Mouse (Mus musculus): ENCODE results near the gene Atf7ip. TPM values are rescaled to one million over a fixed set of nuclear protein-coding genes. Genes with fewer than 3 reads are reported as not detected.
"Not testable (repeated sequence)": the region's sequence is repeated elsewhere in the genome, so short reads cannot be mapped to it uniquely, and the experiment has no call there.

The Atf7ip gene
- 40.8 and 47.0 TPM in 2 replicates for polyA plus RNA-seq (2014; fragmentation: Nextera tagmentation; extraction: Ambion mirVana)

- not testable (repeated sequence) for H3K27me3 ChIP-seq (ENCODE audit: control insufficient read depth, insufficient read depth, low read length)
Measured at GRCm38 (mm10) chr6:136505867-136506266, at the start of gene Atf7ip. Gene Atf7ip, plus strand, starts transcription at chr6:136506167.

GRCm38 (mm10) chr6:136456302-136456701 is 49.7 kb upstream of the Atf7ip start:
- no peak overlapping the region for H3K4me3 ChIP-seq (ENCODE audit: control insufficient read depth in 1 of 2, insufficient read depth in 1 of 2, low read depth in 1 of 2, low read length in 2 of 2)
- H3K27ac ChIP-seq (replicated peaks in 1 of 2; ENCODE audit: control insufficient read depth in 1 of 2, insufficient read depth in 1 of 2, low read depth in 2 of 2, low read length in 2 of 2) = no peak overlapping the region

More at GRCm38 (mm10) chr6:136505867-136506266, at the start of gene Atf7ip:
- not testable (repeated sequence) for H3K4me3 ChIP-seq (ENCODE audit: control insufficient read depth in 1 of 2, insufficient read depth in 1 of 2, low read depth in 1 of 2, low read length in 2 of 2); H3K36me3 ChIP-seq (ENCODE audit: control insufficient read depth, insufficient read depth, low read length); H3K4me1 ChIP-seq (ENCODE audit: control insufficient read depth in 2 of 2, insufficient read depth in 2 of 2, low read length in 2 of 2); H3K9ac ChIP-seq (ENCODE audit: low read length); H3K27ac ChIP-seq (replicated peaks in 1 of 2; ENCODE audit: control insufficient read depth in 1 of 2, insufficient read depth in 1 of 2, low read depth in 2 of 2, low read length in 2 of 2); ATAC-seq (ENCODE audit: insufficient number of reproducible peaks, insufficient read depth, low FRiP score, low read depth); H3K4me2 ChIP-seq (ENCODE audit: low read length); H3K9me3 ChIP-seq (ENCODE audit: control insufficient read depth, low read length)
- 67% methylated on average over 1 of the region's 3 CpGs for WGBS

GRCm38 (mm10) chr6:136459156-136459555 is 46.8 kb upstream of the Atf7ip start:
- Histone ChIP-seq H3K27me3 (ENCODE audit: control insufficient read depth, insufficient read depth, low read length) (no peaks in the 10 kb centered on the region), H3K4me3 (ENCODE audit: control insufficient read depth in 1 of 2, insufficient read depth in 1 of 2, low read depth in 1 of 2, low read length in 2 of 2) (no peak overlapping the region), H3K4me2 (ENCODE audit: low read length) (no peak overlapping the region), H3K36me3 (ENCODE audit: control insufficient read depth, insufficient read depth, low read length) (no peaks in the 10 kb centered on the region), H3K9me3 (ENCODE audit: control insufficient read depth, low read length) (no peaks in the 10 kb centered on the region), H3K27ac (replicated peaks in 1 of 2; ENCODE audit: control insufficient read depth in 1 of 2, insufficient read depth in 1 of 2, low read depth in 2 of 2, low read length in 2 of 2) (no peak overlapping the region), H3K9ac (ENCODE audit: low read length) (no peak overlapping the region), H3K4me1 (ENCODE audit: control insufficient read depth in 2 of 2, insufficient read depth in 2 of 2, low read length in 2 of 2) (peaks cover 0 to under 1% of the 10 kb centered on the region in 2 experiments; a peak in 1 of 4 replicates)
- 77% methylated on average over 7 of the region's 7 CpGs for WGBS
- ATAC-seq (ENCODE audit: insufficient number of reproducible peaks, insufficient read depth, low FRiP score, low read depth) = no peak

More at GRCm38 (mm10) chr6:136456302-136456701, 49.7 kb upstream of the Atf7ip start:
- WGBS = 80% methylated on average over 1 of the region's 1 CpGs
- H3K4me1 ChIP-seq (ENCODE audit: control insufficient read depth in 2 of 2, insufficient read depth in 2 of 2, low read length in 2 of 2) = peaks cover 0 to 3% of the 10 kb centered on the region in 2 experiments; a peak in 1 of 4 replicates
- H3K9me3 ChIP-seq (ENCODE audit: control insufficient read depth, low read length) = no peaks in the 10 kb centered on the region
- no peak for ATAC-seq (ENCODE audit: insufficient number of reproducible peaks, insufficient read depth, low FRiP score, low read depth)
- H3K27me3 ChIP-seq (ENCODE audit: control insufficient read depth, insufficient read depth, low read length) = no peaks in the 10 kb centered on the region
- no peak overlapping the region for H3K9ac ChIP-seq (ENCODE audit: low read length)
- no peaks in the 10 kb centered on the region for H3K36me3 ChIP-seq (ENCODE audit: control insufficient read depth, insufficient read depth, low read length)
- no peak overlapping the region for H3K4me2 ChIP-seq (ENCODE audit: low read length)

- peak overlapping the region in 1 of 2 experiments; percentile 8; a peak in 2 of 4 replicates for H3K27ac ChIP-seq (replicated peaks in 1 of 2; ENCODE audit: control insufficient read depth in 1 of 2, insufficient read depth in 1 of 2, low read depth in 2 of 2, low read length in 2 of 2)
- WGBS = 66% methylated on average over 9 of the region's 9 CpGs
- no peak overlapping the region for H3K4me3 ChIP-seq (ENCODE audit: control insufficient read depth in 1 of 2, insufficient read depth in 1 of 2, low read depth in 1 of 2, low read length in 2 of 2)
- no peaks in the 10 kb centered on the region for H3K9me3 ChIP-seq (ENCODE audit: control insufficient read depth, low read length)
- ATAC-seq (ENCODE audit: insufficient number of reproducible peaks, insufficient read depth, low FRiP score, low read depth) = no peak
- no peak overlapping the region for H3K4me2 ChIP-seq (ENCODE audit: low read length)
- H3K4me1 ChIP-seq (ENCODE audit: control insufficient read depth in 2 of 2, insufficient read depth in 2 of 2, low read length in 2 of 2) = peaks cover 11 to 14% of the 10 kb centered on the region in 2 experiments
- H3K9ac ChIP-seq (ENCODE audit: low read length) = no peak overlapping the region
- H3K36me3 ChIP-seq (ENCODE audit: control insufficient read depth, insufficient read depth, low read length) = no peaks in the 10 kb centered on the region
- no peaks in the 10 kb centered on the region for H3K27me3 ChIP-seq (ENCODE audit: control insufficient read depth, insufficient read depth, low read length)
Measured at GRCm38 (mm10) chr6:136463491-136463890, 42.5 kb upstream of the Atf7ip start.

- H3K36me3 ChIP-seq (ENCODE audit: control insufficient read depth, insufficient read depth, low read length) = no peaks in the 10 kb centered on the region
- peak overlapping the region in 1 of 2 experiments; percentile 10; a peak in 1 of 4 replicates for H3K27ac ChIP-seq (replicated peaks in 1 of 2; ENCODE audit: control insufficient read depth in 1 of 2, insufficient read depth in 1 of 2, low read depth in 2 of 2, low read length in 2 of 2)
- no peak for ATAC-seq (ENCODE audit: insufficient number of reproducible peaks, insufficient read depth, low FRiP score, low read depth)
- no peak overlapping the region for H3K4me2 ChIP-seq (ENCODE audit: low read length)
- WGBS = 55% methylated on average over 12 of the region's 12 CpGs
- H3K9me3 ChIP-seq (ENCODE audit: control insufficient read depth, low read length) = no peaks in the 10 kb centered on the region
- H3K9ac ChIP-seq (ENCODE audit: low read length) = no peak overlapping the region
- H3K4me3 ChIP-seq (ENCODE audit: control insufficient read depth in 1 of 2, insufficient read depth in 1 of 2, low read depth in 1 of 2, low read length in 2 of 2) = no peak overlapping the region
- no peaks in the 10 kb centered on the region for H3K27me3 ChIP-seq (ENCODE audit: control insufficient read depth, insufficient read depth, low read length)
- peaks cover 16 to 19% of the 10 kb centered on the region in 2 experiments for H3K4me1 ChIP-seq (ENCODE audit: control insufficient read depth in 2 of 2, insufficient read depth in 2 of 2, low read length in 2 of 2)
Measured at GRCm38 (mm10) chr6:136464121-136464621, 41.8 kb upstream of the Atf7ip start.

- no peak overlapping the region for H3K27ac ChIP-seq (replicated peaks in 1 of 2; ENCODE audit: control insufficient read depth in 1 of 2, insufficient read depth in 1 of 2, low read depth in 2 of 2, low read length in 2 of 2)
- no peaks in the 10 kb centered on the region for H3K27me3 ChIP-seq (ENCODE audit: control insufficient read depth, insufficient read depth, low read length)
- no peak for ATAC-seq (ENCODE audit: insufficient number of reproducible peaks, insufficient read depth, low FRiP score, low read depth)
Measured at GRCm38 (mm10) chr6:136465021-136465420, 40.9 kb upstream of the Atf7ip start.

GRCm38 (mm10) chr6:136465959-136466381 is 40.0 kb upstream of the Atf7ip start:
- peak overlapping the region; percentile 53 to 94 for H3K27ac ChIP-seq (replicated peaks in 1 of 2; ENCODE audit: control insufficient read depth in 1 of 2, insufficient read depth in 1 of 2, low read depth in 2 of 2, low read length in 2 of 2)
- H3K36me3 ChIP-seq (ENCODE audit: control insufficient read depth, insufficient read depth, low read length) = no peaks in the 10 kb centered on the region
- H3K4me1 ChIP-seq (ENCODE audit: control insufficient read depth in 2 of 2, insufficient read depth in 2 of 2, low read length in 2 of 2) = peaks cover 29 to 37% of the 10 kb centered on the region in 2 experiments
- no peaks in the 10 kb centered on the region for H3K9me3 ChIP-seq (ENCODE audit: control insufficient read depth, low read length)
- no peak for ATAC-seq (ENCODE audit: insufficient number of reproducible peaks, insufficient read depth, low FRiP score, low read depth)
- no peaks in the 10 kb centered on the region for H3K27me3 ChIP-seq (ENCODE audit: control insufficient read depth, insufficient read depth, low read length)
- no peak overlapping the region for H3K9ac ChIP-seq (ENCODE audit: low read length)
- peak overlapping the region; percentile 47 for H3K4me2 ChIP-seq (ENCODE audit: low read length)
- WGBS = 11% methylated on average over 8 of the region's 8 CpGs
- no peak overlapping the region for H3K4me3 ChIP-seq (ENCODE audit: control insufficient read depth in 1 of 2, insufficient read depth in 1 of 2, low read depth in 1 of 2, low read length in 2 of 2)

More at GRCm38 (mm10) chr6:136465021-136465420, 40.9 kb upstream of the Atf7ip start:
- Histone ChIP-seq H3K4me2 (ENCODE audit: low read length) (no peak overlapping the region), H3K9me3 (ENCODE audit: control insufficient read depth, low read length) (no peaks in the 10 kb centered on the region), H3K4me1 (ENCODE audit: control insufficient read depth in 2 of 2, insufficient read depth in 2 of 2, low read length in 2 of 2) (peaks cover 21 to 28% of the 10 kb centered on the region in 2 experiments), H3K4me3 (ENCODE audit: control insufficient read depth in 1 of 2, insufficient read depth in 1 of 2, low read depth in 1 of 2, low read length in 2 of 2) (no peak overlapping the region), H3K36me3 (ENCODE audit: control insufficient read depth, insufficient read depth, low read length) (no peaks in the 10 kb centered on the region), H3K9ac (ENCODE audit: low read length) (no peak overlapping the region)
- WGBS = 85% methylated on average over 8 of the region's 8 CpGs

All from heart, embryonic 14.5 days (tissue).